Mouse (Mus musculus) ES-E14 (cell line): ENCODE results near the gene Ctc1. TPM values are rescaled to one million over a fixed set of nuclear protein-coding genes. Genes with fewer than 3 reads are reported as not detected.
"Not testable (repeated sequence)": the region's sequence is repeated elsewhere in the genome, so short reads cannot be mapped to it uniquely, and the experiment has no call there.

ENCODE experiments used
- DNase-seq: peaks from one replicate; pipeline ENCODE4 v3.0.0-alpha.2; 2013; ENCODE audit warnings: low read depth, low spot score
- H3K27ac ChIP-seq: 2 replicates; pipeline ENCODE4 v1.5.1; 2012; ENCODE audit warnings: low read depth, mild to moderate bottlenecking, low read length, moderate library complexity, mixed read lengths; ENCODE audit not compliant: poor library complexity, insufficient read depth, severe bottlenecking
- H3K36me3 ChIP-seq: 2 replicates; pipeline ENCODE4 v1.6.1; 2012; ENCODE audit warnings: mild to moderate bottlenecking, low read length, moderate library complexity, mixed read lengths; ENCODE audit not compliant: control insufficient read depth, poor library complexity, insufficient read depth, severe bottlenecking
- H3K4me1 ChIP-seq, 2 experiments: fragments of 150-350 bp in 1 of 2; sonication (generic) in 1 of 2; 2 replicates each; pipeline ENCODE4 v1.6.1; 2012; ENCODE audit warnings: low read length in 2 of 2, mild to moderate bottlenecking in 1 of 2, mixed read lengths in 1 of 2; ENCODE audit not compliant: control insufficient read depth in 2 of 2, insufficient read depth in 2 of 2, poor library complexity in 1 of 2
- H3K4me3 ChIP-seq, 2 experiments: fragments of 150-350 bp in 1 of 2; sonication (generic) in 1 of 2; 2 replicates each; pipeline ENCODE4 v1.5.1; 2012; ENCODE audit warnings: low read length in 2 of 2, low read depth in 1 of 2, mild to moderate bottlenecking in 1 of 2, mixed read lengths in 1 of 2; ENCODE audit not compliant: insufficient read depth in 1 of 2, poor library complexity in 1 of 2, severe bottlenecking in 1 of 2
- H3K9ac ChIP-seq: 2 replicates; pipeline ENCODE4 v1.6.1; 2012; ENCODE audit warnings: low read depth, mild to moderate bottlenecking, low read length, mixed read lengths; ENCODE audit not compliant: poor library complexity, insufficient read depth, severe bottlenecking
- H3K9me3 ChIP-seq: fragments of 150-350 bp; sonication (generic); 2 replicates; pipeline ENCODE4 v1.6.1; 2012; ENCODE audit warnings: low read depth, mild to moderate bottlenecking, low read length; ENCODE audit not compliant: control insufficient read depth, insufficient read depth
- CHD2 ChIP-seq: IDR thresholded peaks from 2 replicates; pipeline ENCODE4 v1.6.1; 2014; ENCODE audit warnings: mild to moderate bottlenecking, low read depth, low read length, inconsistent platforms
- HCFC1 ChIP-seq: IDR thresholded peaks from 2 replicates; pipeline ENCODE4 v1.6.1; 2012; ENCODE audit warnings: low read length, inconsistent platforms, borderline replicate concordance; ENCODE audit not compliant: insufficient read depth
- MAFK ChIP-seq: IDR thresholded peaks from 2 replicates; pipeline ENCODE4 v1.6.1; 2014; ENCODE audit warnings: mild to moderate bottlenecking, low read depth, low read length, inconsistent platforms; ENCODE audit not compliant: insufficient read depth
- ZC3H11A ChIP-seq: IDR thresholded peaks from 2 replicates; pipeline ENCODE4 v1.6.1; 2012; ENCODE audit warnings: low read depth, mild to moderate bottlenecking, inconsistent platforms, low read length, borderline replicate concordance
- ZNF384 ChIP-seq: IDR thresholded peaks from 2 replicates; pipeline ENCODE4 v1.6.1; 2012; ENCODE audit warnings: low read depth, low read length, inconsistent platforms
- in situ Hi-C, 2 experiments: fragments of 600-800 bp; cut with MboI; formaldehyde crosslinking; loops; one replicate each; pipeline ENCODE4 v1.15.1; 2025; ENCODE audit warnings: low sequenced_read_pairs in 2 of 2, inconsistent platforms in 1 of 2; ENCODE audit not compliant: unreplicated experiment in 2 of 2
- total RNA-seq: library from RNA; depleted of rRNA; stranded (reverse); fragments of 300-350 nt; gene quantifications from 2 replicates; pipeline ENCODE4 v1.2.3, GENCODE M21; 2012

Ctc1 gene
- total RNA-seq, 1 experiment, result 50.9 TPM

DNA sequence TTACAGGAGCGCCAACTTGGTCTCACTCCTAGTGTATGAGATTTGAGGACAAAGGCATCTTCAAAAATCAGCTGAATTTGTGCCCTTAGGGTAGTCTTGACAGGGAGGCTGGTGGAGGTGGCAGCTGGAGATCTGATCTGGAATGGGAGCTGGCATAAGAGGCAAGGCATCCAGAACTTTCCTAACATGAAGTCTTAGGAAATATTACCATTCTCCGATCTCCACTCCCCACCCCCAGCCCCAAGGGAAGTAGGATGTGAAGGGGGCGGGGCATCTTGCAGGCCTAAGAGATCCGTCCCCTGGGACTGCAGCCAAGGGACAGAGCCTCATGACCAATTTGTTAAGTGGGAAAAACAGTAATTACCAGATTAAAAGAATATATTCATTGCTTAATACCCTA lies 45.5 kb upstream of the Ctc1 start:
- DNase-seq, result no peak
- no peak overlapping the region for H3K27ac ChIP-seq
- no peak for TF ChIP-seq CHD2
- TF ChIP-seq ZC3H11A, result no peak
- no peak for TF ChIP-seq MAFK
- TF ChIP-seq ZNF384, result no peak
- no peak for TF ChIP-seq HCFC1
- no peaks in the 10 kb centered on the region for H3K9me3 ChIP-seq
- in situ Hi-C loops, result no loop called here
- no peak overlapping the region for H3K9ac ChIP-seq
- no peak overlapping the region for H3K4me3 ChIP-seq
- H3K36me3 ChIP-seq, result 0 out of 2 replicates have a peak, but pooled peaks cover 6% of the 10 kb centered on the region
- peaks cover 0 to 14% of the 10 kb centered on the region in 2 experiments; a peak in 3 of 4 replicates for H3K4me1 ChIP-seq

DNA sequence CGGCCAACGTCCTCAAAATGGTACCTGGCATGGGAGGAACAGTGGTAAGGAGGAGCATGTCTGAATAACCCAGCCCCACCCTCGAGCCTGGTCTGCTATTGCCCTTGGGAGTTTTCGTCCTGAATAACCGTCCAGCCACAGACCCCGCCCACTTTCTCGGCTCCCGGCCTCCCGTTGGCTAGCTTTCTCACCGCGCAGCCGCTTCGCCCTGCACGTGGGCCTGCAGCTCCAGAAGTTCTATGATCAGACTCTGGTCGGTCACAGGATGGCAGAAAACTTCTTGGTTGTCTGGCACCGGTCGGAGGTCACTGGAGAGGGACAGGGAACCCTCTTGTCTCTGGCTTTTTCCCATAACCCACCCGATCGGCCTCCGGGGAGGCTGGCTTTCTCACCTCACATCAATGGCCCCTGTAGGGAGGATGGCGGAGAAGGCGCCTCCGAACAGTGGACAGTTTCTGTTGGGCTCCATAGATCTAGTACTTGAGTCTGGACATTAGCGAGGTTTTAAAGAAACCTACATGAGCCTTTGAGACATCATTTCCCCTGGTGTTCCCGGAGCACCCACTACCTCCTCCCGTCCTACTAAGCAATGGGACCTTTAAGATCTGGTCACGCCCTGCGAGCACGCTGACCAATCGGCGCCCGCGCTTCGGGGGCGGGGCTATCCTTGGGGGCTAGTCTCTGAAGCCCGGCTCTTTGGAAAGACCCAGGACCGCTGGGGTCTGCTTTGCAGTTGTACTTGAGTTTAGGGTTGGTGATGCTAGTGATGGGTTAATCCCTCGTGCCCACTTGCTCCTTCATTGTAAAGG lies 42.3 kb upstream of the Ctc1 start:
- in situ Hi-C loops, H3K9me3 ChIP-seq, H3K36me3 ChIP-seq: not testable (repeated sequence)
- peak; percentile 94 for DNase-seq
- Histone ChIP-seq H3K9ac (peak overlapping the region; percentile 82), H3K27ac (0 out of 2 replicates have a peak overlapping the region, but pooled peaks have one; percentile 42), H3K4me1 (peaks cover 0 to 14% of the 10 kb centered on the region in 2 experiments; a peak in 3 of 4 replicates), H3K4me3 (peak overlapping the region; percentile 75 to 76)

DNA sequence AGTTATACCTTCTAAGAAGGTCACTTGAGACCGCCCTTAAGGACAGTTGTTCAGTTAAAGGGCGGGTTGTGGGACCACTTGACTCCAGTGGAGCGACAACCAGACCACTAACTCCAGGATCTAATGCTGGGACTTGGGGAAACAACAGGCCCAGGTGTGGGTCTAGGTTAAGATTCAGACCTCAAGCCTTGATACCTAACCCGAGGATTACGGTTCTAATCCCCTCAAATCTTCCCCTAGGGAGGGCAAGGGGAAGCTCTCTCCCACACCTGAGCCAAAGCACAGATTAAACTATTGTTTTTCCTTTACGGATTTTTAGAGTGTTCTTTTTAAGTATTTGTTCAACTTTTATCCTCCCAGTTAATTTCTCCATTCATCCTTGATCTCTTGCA lies 41.7 kb upstream of the Ctc1 start:
- H3K9me3 ChIP-seq, result no peaks in the 10 kb centered on the region
- TF ChIP-seq ZC3H11A, result no peak
- TF ChIP-seq HCFC1, result no peak
- no peak for TF ChIP-seq ZNF384
- no peak for TF ChIP-seq MAFK
- no peak for TF ChIP-seq CHD2
- H3K36me3 ChIP-seq, result 0 out of 2 replicates have a peak, but pooled peaks cover 6% of the 10 kb centered on the region
- no peak for DNase-seq
- no peak overlapping the region for H3K27ac ChIP-seq
- H3K9ac ChIP-seq, result peak overlapping the region; percentile 49; the same call in 1 of the 2 replicates
- in situ Hi-C loops, result no loop called here
- peaks cover 0 to 12% of the 10 kb centered on the region in 2 experiments; a peak in 3 of 4 replicates for H3K4me1 ChIP-seq
- H3K4me3 ChIP-seq, result peak overlapping the region; percentile 75 to 76; a peak in 3 of 4 replicates

DNA sequence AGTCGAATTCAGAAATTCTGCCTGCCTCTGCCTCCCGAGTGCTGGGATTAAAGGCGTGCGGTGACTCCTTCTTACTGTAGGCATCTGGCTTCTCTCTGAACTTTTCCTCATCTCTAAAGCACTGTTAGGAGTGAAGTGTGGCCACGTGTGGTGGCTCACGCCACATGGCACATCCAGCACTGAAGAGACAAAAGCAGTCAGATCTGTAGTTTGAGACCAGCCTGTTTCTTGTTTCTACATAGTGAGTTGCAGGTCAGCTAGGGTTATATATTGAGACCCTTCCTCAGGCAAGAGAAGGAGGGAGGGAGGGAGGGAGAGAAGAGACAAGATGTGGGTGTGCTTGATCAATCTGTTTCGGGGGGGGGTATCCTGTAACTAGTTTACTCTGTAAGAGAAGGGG lies 40.6 kb upstream of the Ctc1 start, which contains the start of gene Rangrf:
Gene Rangrf (minus strand): TSS at position 101 of the 400 bp plus-strand sequence.
- Histone ChIP-seq H3K4me3 (peak within 1 kb of the TSS in 1 of 2 experiments; percentile 75; a peak in 2 of 4 replicates), H3K9ac (no peak within 1 kb of the TSS; the same call in 1 of the 2 replicates), H3K36me3 (0 out of 2 replicates have a peak, but pooled peaks cover 3% of the 10 kb centered on the region), H3K27ac (no peak within 1 kb of the TSS), H3K9me3 (no peaks in the 10 kb centered on the region), H3K4me1 (peaks cover 0 to 12% of the 10 kb centered on the region in 2 experiments; a peak in 3 of 4 replicates)
- no peak for TF ChIP-seq ZNF384
- no peak for TF ChIP-seq MAFK
- TF ChIP-seq ZC3H11A, result no peak
- no peak for TF ChIP-seq CHD2
- TF ChIP-seq HCFC1, result no peak
- DNase-seq, result no peak
- in situ Hi-C loops, result no loop called here
